Mouse (Mus musculus) retina, postnatal 1 day (tissue): ENCODE data around the gene Mrpl30.

Experiments used
- DNase-seq: peaks from one replicate; pipeline ENCODE4 v3.0.0-alpha.2; 2012

Mrpl30 gene

DNA sequence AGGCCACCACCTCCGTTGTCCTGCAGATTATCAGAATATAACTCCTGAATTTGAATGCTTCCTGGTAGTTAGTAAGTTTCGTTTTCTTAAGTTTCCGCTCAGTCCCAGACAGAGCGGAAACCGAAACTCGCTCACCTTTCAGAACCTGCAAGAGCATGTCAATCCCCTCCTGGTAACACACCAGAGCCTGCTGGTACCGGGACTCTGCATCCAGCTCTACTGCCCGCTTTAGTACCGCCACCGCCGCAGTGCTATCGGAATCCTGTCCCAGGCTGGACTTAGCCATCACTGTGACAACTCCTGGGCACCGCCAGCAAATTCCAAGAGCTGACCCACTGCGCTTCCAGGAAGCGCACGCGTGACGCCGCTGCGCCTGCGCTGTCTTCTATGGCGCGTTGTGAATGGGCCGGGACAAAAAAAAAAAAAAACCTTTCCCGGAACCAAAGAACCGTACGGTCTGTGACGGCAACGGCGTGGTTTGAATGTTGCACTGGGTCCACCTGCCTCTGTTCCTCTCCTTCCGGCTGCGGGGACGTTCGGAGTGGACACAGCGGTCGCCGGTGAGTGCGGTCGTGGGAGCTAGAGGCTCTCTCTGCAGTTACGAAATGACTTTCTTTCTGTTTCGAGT lies at the start of gene Mrpl30, which contains the start of gene Mitd1:
Gene Mrpl30, plus strand, starts transcription at position 453 of the 628 bp plus-strand sequence.
Gene Mitd1, minus strand, starts transcription at position 387 of the 628 bp plus-strand sequence.
- DNase-seq, result peak; percentile 96

DNA sequence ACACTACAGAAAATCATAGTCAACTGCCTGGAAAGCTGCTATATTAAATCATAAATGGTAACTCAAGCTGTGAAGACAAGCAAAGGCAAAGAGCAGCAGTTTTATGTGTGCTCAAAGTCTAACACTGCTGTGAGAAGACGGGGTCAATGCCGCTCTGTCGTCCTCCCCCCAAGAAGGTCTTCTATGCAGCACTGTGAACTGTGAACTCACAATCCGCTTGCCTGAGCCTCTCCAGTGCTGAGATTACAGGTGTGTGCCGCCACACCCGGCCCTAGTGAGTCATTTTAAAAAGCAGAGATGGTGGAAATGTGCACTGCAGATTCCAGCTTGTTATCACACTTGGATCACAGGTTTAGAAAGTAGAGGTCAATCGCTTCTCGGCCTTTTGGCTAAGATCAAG lies 43.4 kb upstream of the Mrpl30 start:
- no peak for DNase-seq

DNA sequence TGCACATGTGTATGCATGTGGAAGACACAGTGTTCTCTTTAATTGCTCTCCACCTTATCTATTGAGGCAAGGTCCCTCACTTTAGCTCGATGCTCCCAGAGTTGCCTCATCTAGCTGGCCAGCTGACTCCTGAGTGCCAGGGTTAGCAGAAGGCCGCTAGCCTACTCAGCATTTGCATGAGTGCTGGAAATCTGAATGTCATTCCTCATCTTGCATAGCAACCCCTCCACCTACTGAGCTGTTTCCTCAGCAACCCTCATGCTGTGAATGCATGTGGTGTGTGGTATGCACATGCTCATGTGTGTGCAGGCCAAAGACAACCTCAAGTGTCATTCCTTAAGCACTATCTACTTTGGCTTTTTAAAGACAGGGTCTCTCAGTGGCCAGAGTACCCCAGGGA lies 39.6 kb upstream of the Mrpl30 start:
- no peak for DNase-seq

DNA sequence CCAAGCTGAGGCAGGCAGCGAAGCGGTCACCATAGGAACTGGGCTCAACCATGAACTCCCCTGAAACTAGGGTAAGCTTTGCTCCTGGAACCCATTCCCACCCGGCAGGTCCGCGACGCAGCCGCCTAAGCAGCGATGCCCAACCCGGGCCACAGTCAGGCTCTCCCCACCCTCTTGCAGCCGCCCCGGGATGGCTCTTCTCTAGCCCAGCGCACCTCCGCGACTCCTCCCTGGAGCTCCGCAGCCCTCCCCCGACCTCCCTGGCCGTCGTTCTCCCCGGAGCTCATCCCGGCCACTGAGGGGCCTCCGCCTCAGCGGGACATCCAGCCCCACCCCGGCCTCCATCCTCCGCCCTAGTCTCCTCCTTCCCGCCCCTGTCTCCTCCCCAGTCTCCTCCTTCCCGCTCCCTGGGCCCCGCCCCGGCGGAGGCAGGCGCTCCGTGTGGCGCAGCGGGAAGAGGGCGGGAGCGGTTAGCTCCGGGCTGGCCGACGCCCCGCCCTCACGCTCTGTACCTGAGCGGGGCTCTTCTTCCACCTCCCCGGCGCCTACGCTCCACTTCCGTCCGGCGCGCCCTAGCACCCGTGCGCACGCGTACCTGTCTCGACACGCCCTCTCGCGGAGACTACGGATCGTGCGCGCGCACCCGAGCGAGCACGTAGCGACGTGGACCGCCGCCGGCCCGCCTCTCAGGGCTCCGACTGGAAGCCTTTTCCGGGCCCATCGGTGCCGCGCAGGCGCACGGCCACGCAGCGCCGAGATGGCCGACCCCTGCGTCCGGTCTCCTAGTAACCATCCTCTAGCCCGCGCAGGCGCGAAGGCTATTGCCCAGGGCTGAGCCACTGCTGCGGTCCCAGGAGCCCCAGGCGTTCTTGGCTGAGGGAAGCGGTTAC lies 25.5 kb upstream of the Mrpl30 start:
- peak; percentile 99 for DNase-seq

DNA sequence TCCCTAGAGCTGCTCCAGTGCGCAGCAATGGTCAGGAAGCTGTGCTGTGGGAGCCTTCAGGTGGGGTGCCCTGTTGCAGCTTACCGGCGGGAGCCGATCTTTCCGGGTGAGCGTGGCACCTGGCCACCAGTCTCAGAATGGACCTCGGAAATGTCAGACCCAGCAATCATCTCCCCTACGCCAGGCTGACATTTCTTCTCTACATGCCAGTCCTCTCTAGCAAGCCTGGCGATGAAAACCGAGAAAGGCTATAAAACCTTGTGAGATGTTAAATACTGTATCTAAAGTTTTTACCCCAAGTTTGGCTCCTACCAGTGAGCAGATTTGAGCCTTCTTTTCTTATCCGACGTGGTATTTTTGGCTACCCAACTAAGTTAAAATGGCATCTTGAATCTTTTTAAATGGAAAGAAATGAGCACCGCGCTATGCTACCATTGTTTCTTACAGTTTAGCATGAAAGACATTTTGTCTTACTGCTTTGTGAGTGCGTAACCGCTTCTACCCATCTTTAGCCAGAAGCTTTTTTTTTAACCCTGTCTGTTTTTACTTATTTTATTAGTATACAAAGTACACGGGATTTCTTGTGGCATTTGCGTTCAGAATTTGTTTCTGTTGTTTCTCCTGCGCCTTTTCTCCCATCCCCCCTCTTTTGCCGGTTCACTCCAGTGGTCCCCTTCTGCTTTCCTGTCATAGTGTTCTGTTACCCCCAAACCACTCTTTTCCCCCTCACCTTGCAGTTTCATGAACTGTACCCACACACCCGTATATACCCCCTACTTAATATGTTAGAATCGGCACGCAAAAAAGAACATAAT lies 24.7 kb upstream of the Mrpl30 start:
- DNase-seq, result no peak

DNA sequence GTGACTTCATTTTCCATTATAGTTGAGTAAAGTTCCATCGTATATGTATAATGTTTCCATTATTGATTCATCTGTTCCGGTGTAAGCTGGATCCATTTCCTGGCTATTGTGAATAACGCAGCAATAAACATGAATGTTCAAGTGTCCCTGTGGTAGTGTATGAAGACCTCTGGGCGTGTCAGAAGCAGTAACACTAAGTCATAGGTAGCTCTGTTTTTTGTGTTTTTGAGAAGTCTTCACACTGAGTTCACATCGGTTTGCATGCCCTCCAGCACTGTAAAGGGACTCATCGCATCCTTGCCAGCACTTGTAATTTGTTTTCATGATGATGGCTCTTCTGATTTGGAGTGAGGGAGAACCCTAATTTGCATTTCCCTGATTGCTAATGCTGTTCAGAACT lies 24.0 kb upstream of the Mrpl30 start, which contains the start of gene Tsga10:
Gene Tsga10, minus strand, starts transcription at position 144 of the 400 bp plus-strand sequence.
- DNase-seq, result no peak

DNA sequence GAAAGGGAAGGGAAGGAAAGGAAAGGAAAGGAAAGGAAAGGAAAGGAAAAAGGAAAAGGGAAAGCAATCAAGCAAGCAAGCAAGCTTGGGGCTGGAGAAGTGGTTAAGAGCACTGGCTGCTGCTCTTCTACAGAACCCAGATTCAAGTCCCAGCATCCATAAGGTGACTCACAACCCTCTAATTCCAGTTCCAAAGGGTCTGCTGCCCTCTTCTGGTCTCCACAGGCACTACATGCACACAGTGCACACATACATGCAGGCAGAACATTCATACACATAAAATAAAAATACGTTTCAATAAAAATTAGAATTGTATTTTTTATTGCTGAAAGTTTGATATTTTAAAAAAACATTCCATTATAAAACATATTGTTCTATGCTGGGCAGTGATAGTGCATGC lies 23.2 kb upstream of the Mrpl30 start:
- peak; percentile 59 for DNase-seq

DNA sequence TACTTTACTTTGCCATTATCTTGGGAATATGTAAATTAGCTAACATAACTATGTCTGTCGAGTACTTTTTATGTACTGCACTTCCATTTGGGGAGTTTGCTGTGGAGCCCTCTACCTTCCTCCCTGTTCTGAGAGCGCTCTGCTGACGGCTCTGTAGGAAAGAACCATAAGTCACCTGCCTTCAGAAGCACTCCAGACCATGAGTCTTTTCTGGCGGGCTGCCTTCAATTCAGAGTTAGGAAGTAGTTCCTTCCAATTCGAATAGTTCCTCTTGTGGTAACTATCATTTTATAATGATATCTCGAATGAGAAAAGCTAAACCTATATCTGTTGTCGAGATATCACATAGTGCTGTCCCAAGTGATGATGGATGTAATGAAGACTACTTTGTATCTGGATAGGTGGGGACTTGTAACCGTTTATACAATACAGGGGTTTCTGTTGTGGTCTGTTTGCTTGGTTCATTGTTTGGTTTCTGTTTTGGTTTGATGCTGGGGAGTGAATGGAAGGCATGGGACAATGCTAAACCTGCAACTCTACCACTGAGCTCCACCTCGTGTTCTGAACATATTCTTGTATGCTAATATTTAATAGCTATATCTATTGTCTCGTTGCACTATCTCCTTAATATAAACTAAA lies 22.5 kb upstream of the Mrpl30 start:
- DNase-seq, result no peak

DNA sequence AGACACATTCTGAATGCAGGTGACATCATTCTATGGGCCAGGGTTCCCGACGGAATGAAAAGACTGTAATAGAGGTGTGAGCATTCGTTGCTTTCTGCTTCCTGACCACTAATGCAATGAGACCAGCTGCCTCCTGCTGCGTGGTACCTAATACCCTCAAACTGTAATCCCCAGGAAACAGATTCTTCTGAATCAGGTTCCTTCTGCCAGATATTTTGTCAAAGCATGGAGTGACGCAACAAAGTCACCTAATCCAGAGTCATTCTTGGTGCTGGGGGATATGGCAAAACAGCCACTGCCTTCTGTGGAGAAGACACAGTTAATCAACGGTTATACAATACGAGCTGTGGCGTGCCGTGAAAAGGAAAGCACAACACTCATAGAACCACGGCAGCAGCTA lies 21.6 kb upstream of the Mrpl30 start:
- peak; percentile 5 for DNase-seq

DNA sequence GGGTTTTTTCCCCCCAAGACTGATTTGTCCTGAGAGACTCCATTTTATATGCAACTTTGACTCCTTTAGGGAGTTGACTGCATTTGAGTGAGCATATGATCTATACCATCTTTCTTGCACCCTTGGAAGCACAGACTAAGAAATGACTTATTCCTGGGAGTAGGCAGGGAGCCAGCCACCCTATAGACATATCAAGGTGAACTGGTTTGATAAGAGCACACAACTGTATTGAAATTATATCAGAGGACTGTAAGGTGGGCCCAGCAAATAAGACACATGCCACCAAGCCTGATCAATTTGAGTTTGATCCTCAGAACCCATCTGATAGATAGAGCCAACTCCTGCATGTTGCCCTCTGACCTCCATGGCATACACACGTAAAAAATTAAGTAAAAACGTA lies 20.9 kb upstream of the Mrpl30 start:
- DNase-seq, result no peak

DNA sequence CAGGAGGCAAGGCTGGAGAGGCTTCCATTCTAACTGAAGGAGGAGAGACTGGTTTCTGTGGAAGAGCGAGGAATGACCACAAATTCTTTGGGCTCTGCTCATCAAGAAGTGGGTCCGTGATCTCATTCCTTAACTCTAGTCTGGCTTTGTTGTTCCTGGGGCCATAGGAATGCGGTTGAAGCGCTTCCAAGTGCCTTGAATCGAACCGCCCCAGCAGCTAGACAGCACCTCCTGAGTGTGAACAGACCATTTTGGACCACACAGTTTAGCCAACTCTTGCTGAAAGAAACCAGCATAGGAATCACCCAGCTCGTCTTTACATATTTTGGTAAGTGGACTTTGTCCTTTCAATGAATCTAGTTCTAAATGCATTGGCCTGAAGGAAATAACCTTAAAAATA lies 18.6 kb upstream of the Mrpl30 start, which contains the start of gene Lipt1:
Gene Lipt1, plus strand, starts transcription at position 35 of the 400 bp plus-strand sequence.
- DNase-seq, result no peak

DNA sequence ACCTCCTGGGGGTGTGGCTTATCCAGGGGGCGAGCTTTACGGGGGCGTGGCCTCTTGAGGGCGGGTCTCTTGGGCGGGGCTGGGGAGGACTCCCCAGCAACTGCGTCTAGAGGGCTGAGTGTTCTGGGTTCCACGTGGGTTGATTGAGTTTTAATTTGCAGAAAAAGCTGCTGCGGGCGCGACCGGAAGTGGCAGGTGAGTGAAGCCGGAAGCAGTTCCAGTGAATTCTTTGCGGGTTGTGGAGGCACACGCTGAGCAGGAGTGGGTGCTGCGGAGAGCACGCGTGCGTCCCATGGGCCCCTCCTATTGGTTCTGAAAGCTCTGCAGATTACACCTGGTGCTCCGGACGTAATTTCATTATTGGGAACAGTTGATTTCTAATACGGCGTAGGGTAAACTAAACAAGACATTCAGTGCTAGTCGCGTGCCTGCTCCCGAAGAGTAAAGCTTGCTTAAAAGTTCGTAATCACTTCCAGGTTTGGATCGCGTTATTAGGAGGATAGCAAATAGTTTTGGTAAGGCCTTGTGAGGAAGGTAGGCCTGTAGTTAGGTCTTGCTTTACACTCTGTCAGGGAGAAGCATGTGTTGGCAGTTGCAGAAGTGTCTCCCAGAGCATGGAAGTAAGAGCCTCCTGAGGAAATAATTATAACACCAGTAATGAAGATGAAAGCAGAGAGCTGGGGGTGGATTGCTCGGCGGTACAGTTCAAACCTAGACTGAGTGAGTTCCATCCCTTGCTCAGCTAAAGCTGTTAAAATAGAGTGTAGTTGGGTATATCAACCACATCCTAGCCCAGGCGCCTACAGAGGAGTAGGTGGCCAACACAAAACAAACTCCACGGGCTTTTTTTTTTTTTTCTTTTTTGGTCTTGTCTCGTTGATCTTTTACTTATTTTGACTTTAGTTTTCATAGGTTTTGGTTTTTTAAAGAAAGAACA lies 17.9 kb upstream of the Mrpl30 start:
- peak; percentile 80 for DNase-seq

DNA sequence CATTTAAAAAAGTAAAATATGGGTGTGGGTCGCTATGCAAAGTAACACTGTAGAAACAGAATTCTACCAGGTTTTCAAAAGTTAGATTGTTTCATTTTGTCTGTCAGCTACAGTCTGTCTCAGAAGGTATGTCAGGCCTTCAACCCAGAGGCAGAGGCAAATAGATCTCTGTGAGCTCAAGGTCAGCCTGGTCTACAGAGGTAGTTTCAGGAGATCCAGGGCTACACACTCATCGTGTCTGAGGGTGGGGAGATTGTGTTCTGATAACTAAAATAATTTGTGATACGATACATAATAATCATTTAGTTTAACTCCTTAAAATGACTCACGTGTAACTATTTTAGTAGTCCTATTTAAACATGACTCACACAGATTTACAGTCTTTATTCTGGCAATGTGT lies 17.1 kb upstream of the Mrpl30 start:
- DNase-seq, result no peak

DNA sequence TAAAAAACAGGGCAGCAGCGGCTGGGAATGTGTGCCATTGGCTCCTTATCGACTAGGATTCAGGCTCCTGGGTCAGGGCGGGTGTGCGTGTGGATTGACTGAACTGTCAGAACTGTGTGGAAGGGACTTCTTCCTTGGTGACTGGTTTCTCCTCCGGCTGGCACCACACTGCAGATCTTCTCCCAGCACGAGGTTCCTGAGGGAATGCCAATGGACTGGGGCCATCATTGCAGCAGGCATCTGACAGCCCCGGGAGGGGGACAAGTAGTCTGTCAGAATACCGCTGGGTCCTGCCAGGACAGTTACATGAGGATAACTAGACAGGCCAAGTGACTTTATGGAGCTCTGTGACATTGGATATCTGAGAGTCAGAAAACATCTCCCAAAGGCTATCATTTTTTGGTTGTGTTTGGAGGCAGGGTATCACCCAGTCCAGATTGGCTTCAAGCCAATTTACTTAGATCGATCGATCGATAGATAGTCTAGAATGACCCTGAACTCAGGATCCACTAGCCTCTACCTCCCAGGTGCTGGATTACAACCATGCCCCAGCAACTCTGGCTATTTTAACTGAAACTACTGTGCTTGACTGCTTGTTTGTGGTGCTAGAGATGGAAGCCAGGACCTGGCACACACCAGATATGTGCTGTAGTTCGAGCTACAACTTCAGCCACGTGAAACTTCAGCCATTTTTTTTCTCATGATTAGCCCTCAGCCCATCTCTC lies 12.4 kb upstream of the Mrpl30 start:
- no peak for DNase-seq

DNA sequence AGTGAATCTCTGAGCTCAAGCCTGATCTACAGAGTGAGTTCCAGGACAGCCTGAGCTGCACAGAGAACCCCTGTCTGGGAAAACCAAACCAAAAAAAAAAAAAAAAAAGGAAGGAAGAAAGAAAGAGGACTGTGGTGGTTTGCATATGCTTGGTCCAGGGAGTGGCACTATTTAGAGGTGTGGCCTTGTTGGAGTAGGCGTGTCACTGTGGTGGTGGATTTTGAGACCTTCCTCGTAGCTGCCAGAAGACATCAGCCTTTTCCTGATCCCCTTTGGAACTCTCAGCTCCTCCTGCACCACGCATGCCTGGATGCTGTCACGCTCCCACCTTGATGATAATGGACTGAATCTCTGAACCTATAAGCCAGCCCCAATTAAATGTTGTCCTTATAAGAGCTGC lies 6.9 kb upstream of the Mrpl30 start:
- no peak for DNase-seq

DNA sequence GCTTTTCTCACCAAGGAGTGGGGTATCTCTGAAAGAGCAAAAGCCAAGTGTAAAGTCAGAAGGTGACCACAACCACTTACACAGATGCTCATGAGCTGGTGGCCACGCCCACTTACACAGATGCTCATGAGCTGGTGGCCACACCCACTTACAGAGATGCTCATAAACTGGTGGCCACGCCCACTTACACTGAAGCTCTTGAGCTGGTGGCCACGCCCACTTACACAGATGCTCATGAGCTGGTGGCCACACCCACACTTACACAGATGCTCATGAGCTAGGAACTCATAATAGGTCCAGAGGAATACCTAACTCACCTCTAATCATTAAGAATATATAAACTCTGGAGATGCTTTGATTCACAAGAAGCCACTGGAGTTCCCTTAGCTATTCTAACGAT lies 5.8 kb upstream of the Mrpl30 start:
- DNase-seq, result peak; percentile 36

DNA sequence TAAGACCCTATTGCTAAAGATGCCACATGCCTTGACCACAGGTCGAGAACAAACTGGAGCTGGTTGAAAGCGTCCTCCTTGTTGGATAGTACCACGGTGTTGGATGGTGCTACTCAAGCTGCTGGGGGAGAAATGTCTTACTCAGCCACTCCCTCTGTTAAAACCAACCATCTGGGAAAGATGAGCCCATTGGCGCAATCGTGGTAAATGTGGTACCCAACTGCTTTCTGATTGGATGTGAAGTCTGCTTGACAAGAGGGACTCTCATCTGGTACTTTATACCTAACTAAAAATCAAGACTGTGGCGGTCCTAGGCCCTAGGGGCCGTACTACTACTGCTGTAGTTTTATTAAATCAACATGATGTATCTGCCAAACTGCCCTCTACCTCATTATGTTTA lies 1.1 kb upstream of the Mrpl30 start:
- no peak for DNase-seq

DNA sequence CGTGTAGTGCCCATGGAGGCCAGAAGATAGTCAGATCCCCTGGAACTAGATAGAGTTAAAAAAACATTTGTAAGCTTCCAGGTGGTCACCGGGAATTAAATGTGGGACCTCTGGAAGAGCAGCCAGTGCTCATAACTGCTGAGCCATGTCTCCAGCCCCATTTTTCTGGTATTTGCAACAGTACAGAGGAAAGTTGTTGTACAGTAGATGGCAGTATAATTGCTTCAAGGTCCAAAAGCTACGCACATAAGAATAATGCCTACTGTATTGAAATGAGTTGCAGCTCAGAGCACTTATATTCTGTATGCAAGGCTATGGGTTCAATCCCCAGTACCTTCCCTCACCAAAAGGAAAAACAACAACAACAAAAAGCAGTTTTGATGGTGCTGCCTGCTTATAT lies 1.1 kb downstream of the Mrpl30 start:
- peak; percentile 30 for DNase-seq

DNA sequence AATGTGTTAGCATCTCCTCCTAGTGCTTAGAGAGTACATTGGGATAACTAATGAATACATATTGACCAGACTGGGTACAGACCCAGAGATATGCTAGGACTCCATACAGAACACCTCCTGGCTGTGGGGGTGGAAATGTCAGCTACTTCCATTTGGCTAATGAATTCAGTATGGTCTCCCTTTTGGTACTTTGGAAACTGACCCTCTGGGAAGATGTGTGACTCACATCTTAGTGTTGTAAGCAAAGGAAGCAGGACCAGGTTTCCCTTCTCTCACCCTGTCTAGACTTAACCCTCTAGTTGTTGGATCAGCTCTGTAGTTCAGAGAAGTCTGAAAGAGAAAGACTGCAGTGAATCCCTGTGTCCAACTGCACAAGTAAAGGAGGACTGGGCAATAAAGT lies 4.3 kb downstream of the Mrpl30 start:
- DNase-seq, result no peak

DNA sequence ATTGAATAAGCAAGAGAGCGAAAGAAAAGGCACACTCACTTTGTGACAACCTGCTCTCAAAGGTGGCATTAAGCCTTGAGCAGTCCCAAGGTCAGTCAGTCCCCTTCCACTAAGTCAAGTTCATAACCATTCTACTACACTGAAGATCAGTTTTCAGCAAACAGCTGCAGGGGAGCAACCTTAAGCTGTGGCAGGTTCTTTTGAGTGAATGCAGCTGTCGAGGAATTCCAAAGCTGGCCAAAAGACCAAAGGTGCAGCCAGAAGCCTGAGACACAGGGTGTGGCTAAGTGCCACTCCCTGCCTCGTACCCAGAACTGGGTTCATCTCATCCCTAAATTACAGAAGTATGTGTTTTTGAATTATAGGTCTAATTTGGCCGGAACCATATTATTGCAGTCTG lies 9.5 kb downstream of the Mrpl30 start:
- no peak for DNase-seq

DNA sequence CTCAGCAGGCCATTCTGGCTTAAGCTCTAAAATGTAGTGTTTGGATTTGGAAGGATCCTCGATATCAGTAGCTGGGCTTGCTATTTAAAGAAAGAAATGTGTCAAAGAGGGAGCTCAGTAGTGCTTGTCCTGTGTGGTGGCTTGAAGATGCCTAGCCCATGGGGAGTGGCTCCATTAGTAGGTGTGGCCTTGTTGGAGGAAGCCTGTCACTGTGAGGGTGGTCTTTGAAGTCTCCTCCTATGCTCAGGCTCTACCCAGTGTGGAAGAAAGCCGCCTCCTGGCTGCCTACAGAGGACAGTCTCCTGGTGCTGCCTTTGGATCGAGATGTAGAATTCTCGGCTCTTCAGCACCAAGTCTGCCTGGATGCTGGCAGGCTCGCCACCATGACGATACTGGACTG lies 10.0 kb downstream of the Mrpl30 start:
- no peak for DNase-seq
